Mouse (Mus musculus) intestine, embryonic 15.5 days (tissue): ENCODE measurements at regions not wholly inside any gene's neighbourhood (a gene's known extent, or its start where the extent isn't known, plus 50 kb on each side); places are given as distances from the start of the nearest gene placed in this dataset.

Source experiments
- ATAC-seq: fragments of 200-750 bp; cut with Nextera tagmentation; 2 replicates; pipeline ENCODE4 v1.8.0; 2017; ENCODE audit warnings: moderate TSS enrichment, moderate library complexity
- H3K27ac ChIP-seq: fragments of 300-500 bp; sonication (generic); 2 replicates; pipeline ENCODE4 v1.5.1; 2015; ENCODE audit warnings: mild to moderate bottlenecking, inconsistent platforms
- H3K27me3 ChIP-seq: fragments of 300-500 bp; sonication (generic); replicated peaks from 2 replicates; pipeline ENCODE4 v1.6.1; 2015; ENCODE audit warnings: inconsistent platforms
- H3K36me3 ChIP-seq: fragments of 300-500 bp; sonication (generic); 2 replicates; pipeline ENCODE4 v1.6.1; 2015; ENCODE audit warnings: inconsistent platforms
- H3K4me1 ChIP-seq: fragments of 300-500 bp; sonication (generic); replicated peaks from 2 replicates; pipeline ENCODE4 v1.6.1; 2015; ENCODE audit warnings: inconsistent platforms
- H3K4me2 ChIP-seq: fragments of 300-500 bp; sonication (generic); replicated peaks from 2 replicates; pipeline ENCODE4 v1.6.1; 2015; ENCODE audit warnings: mild to moderate bottlenecking, inconsistent platforms
- H3K4me3 ChIP-seq: fragments of 300-500 bp; sonication (generic); replicated peaks from 2 replicates; pipeline ENCODE4 v1.5.1; 2015; ENCODE audit warnings: inconsistent platforms
- H3K9ac ChIP-seq: fragments of 300-500 bp; sonication (generic); 2 replicates; pipeline ENCODE4 v1.6.1; 2015; ENCODE audit warnings: inconsistent platforms
- H3K9me3 ChIP-seq: fragments of 300-500 bp; sonication (generic); 2 replicates; pipeline ENCODE4 v1.6.1; 2016; ENCODE audit warnings: inconsistent platforms
- WGBS: fragments of 180-500 bp; shearing (Covaris S2); methylation state at CpG from one replicate; pipeline ENCODE4 v1.1.7; 2015; 5-methylcytosine and 5-hydroxymethylcytosine counted together

- Histone ChIP-seq H3K27ac (no peak overlapping the region), H3K36me3 (no peaks in the 10 kb centered on the region), H3K9ac (no peak overlapping the region), H3K27me3 (no peaks in the 10 kb centered on the region), H3K4me2 (no peak overlapping the region), H3K4me3 (no peak overlapping the region), H3K9me3 (no peaks in the 10 kb centered on the region), H3K4me1 (no peaks in the 10 kb centered on the region)
- ATAC-seq: no peak
- WGBS: 75% methylated on average over 6 of the region's 6 CpGs
Observed at GRCm38 (mm10) chr8:10708509-10708908, 299.7 kb downstream of the Irs2 start.

DNA sequence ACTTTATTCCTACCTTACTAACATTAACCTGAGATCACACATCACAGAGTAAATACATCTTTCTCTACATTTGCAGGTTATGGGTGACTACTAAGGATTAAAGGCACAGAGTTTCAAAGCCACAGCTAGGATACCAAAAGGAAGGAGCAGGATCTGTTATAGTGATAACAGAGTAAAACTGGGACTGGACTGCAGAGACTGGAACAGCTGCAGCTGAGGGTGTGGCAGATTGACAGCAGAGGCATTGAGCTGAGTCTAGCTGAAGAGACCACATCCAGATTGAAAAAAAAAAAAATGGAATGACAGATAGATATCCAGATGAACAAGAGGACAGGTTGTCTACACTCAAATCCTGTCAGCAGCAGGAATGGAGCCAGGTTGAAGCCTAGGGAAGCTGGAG is 301.1 kb downstream of the Irs2 start:
- Histone ChIP-seq H3K4me2 (no peak overlapping the region), H3K4me3 (no peak overlapping the region), H3K27me3 (no peaks in the 10 kb centered on the region), H3K36me3 (no peaks in the 10 kb centered on the region), H3K9me3 (no peaks in the 10 kb centered on the region), H3K9ac (no peak overlapping the region), H3K4me1 (no peaks in the 10 kb centered on the region), H3K27ac (no peak overlapping the region)
- ATAC-seq: no peak

GRCm38 (mm10) chr8:10705909-10706308 is 302.3 kb downstream of the Irs2 start:
- H3K9me3 ChIP-seq: no peaks in the 10 kb centered on the region
- ATAC-seq: no peak
- H3K36me3 ChIP-seq: no peaks in the 10 kb centered on the region
- 61% methylated on average over 7 of the region's 7 CpGs for WGBS
- H3K27ac ChIP-seq: no peak overlapping the region
- no peak overlapping the region for H3K9ac ChIP-seq
- H3K4me1 ChIP-seq: no peaks in the 10 kb centered on the region
- H3K27me3 ChIP-seq: no peaks in the 10 kb centered on the region
- H3K4me3 ChIP-seq: no peak overlapping the region
- no peak overlapping the region for H3K4me2 ChIP-seq

DNA sequence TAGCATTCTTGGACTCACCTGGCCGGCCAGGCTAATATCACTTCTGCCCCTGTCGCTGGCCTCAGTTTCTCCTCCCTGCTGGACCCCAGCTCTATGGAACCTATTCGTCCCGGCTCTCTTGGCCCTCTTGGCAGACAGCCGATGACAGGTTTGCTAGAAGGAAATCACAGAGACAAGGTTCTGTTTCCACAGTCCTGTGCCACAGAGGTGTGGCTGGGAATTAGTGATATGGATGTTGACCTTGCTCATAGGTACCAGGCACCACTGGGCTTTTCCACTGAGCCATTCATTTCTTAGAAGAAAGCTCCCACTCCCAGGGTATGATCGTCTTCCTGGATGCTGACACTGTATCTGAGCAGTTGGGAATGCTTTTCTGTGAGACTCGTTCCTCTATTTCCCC is 305.5 kb downstream of the Irs2 start:
- Histone ChIP-seq H3K27me3 (no peaks in the 10 kb centered on the region), H3K9me3 (no peaks in the 10 kb centered on the region), H3K4me3 (no peak overlapping the region), H3K9ac (no peak overlapping the region), H3K4me1 (no peaks in the 10 kb centered on the region), H3K36me3 (no peaks in the 10 kb centered on the region), H3K4me2 (no peak overlapping the region), H3K27ac (no peak overlapping the region)
- ATAC-seq: no peak
- 87% methylated on average over 7 of the region's 7 CpGs for WGBS

DNA sequence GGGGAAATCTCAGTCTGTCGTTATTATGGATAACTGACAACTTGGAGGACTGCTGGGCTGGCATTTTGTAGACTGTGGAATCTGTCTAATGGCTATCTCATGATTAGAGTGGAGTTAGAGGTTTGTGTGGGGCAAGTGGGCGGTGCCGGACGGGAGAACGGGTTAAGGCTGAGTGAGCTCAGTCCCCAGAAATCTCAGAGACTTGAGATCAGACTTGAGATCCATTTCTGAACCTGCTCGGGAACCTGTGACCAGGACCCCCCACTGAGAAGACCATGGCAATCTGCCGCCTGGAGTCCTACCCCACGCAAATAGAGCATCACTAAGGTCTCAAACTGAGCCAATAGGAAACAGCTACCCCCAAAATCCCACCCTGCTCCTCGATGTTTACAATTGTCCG is 306.0 kb downstream of the Irs2 start:
- no peak overlapping the region for H3K4me3 ChIP-seq
- no peak for ATAC-seq
- 80% methylated on average over 10 of the region's 10 CpGs for WGBS
- H3K36me3 ChIP-seq: no peaks in the 10 kb centered on the region
- H3K4me1 ChIP-seq: no peaks in the 10 kb centered on the region
- no peaks in the 10 kb centered on the region for H3K27me3 ChIP-seq
- H3K4me2 ChIP-seq: no peak overlapping the region
- no peak overlapping the region for H3K9ac ChIP-seq
- H3K9me3 ChIP-seq: no peaks in the 10 kb centered on the region
- H3K27ac ChIP-seq: no peak overlapping the region

GRCm38 (mm10) chr8:10701648-10702061 is 306.6 kb downstream of the Irs2 start:
- no peak overlapping the region for H3K4me3 ChIP-seq
- no peaks in the 10 kb centered on the region for H3K27me3 ChIP-seq
- H3K36me3 ChIP-seq: no peaks in the 10 kb centered on the region
- no peaks in the 10 kb centered on the region for H3K9me3 ChIP-seq
- H3K27ac ChIP-seq: no peak overlapping the region
- no peak overlapping the region for H3K9ac ChIP-seq
- no peak for ATAC-seq
- 74% methylated on average over 4 of the region's 4 CpGs for whole genome bisulfite sequencing
- no peak overlapping the region for H3K4me2 ChIP-seq
- no peaks in the 10 kb centered on the region for H3K4me1 ChIP-seq

DNA sequence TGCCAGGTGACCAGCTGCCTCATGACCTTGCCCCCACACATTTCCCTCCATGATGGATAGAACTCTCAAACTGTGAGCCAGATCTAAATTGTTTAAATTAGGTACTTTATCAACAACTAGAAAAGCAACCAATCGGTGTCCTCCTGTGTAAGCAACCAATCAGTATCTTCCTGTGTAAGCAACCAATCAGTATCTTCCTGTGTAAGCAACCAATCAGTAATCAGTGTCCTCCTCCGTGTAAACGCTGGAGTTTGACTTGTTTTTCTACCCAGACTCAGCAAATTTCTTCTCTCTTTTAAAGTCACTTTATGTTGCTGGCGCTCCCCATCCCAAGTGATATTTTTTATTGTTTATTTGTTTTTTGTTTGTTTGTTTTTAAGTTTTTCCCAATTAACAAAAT is 307.0 kb downstream of the Irs2 start:
- Histone ChIP-seq H3K4me2 (no peak overlapping the region), H3K4me3 (no peak overlapping the region), H3K36me3 (no peaks in the 10 kb centered on the region), H3K9me3 (no peaks in the 10 kb centered on the region), H3K9ac (no peak overlapping the region), H3K4me1 (no peaks in the 10 kb centered on the region), H3K27me3 (no peaks in the 10 kb centered on the region), H3K27ac (no peak overlapping the region)
- 77% methylated on average over 4 of the region's 4 CpGs for WGBS
- no peak for ATAC-seq

DNA sequence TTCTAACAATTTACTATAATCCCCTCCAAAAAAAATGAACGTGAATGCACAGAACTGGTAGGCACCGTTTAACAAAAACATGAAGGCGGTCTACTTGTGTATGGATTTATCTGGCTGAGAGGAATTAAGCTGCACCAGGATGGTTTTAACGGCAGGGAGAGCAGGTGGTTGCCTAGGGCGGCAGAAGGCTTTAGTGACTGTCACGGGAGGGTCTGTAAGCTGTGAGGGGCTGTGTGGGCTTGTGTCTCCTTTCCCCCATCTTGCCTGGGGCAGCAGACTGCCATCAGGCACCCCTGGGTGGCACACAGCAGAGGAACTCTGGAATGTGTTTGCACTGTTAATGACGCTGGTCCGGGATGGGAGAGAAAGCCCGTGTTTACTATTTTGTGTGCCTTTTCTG is 308.6 kb downstream of the Irs2 start:
- Histone ChIP-seq H3K27me3 (no peaks in the 10 kb centered on the region), H3K36me3 (no peaks in the 10 kb centered on the region), H3K9me3 (no peaks in the 10 kb centered on the region), H3K4me3 (no peak overlapping the region), H3K27ac (no peak overlapping the region), H3K4me2 (no peak overlapping the region), H3K4me1 (no peaks in the 10 kb centered on the region), H3K9ac (no peak overlapping the region)
- 72% methylated on average over 9 of the region's 9 CpGs for WGBS
- ATAC-seq: no peak

DNA sequence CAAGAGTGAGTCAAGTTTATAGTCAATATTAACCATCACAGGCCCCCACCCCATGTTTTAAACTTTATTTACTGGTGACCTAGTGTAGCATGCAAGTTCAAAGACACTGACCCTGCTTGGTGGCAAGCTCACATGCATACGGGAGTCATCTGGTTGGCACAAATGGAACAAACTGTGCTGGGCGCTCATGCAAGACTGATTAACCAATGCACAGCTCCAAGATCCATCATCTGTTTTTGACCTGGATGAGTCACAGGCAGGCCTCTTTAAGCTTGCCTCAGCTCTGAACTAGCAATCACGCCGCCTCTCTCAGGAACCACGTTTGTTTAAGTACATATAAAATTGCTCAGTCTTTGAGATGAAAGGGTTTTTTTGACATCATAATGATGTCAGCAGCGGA is 313.1 kb downstream of the Irs2 start:
- no peaks in the 10 kb centered on the region for H3K36me3 ChIP-seq
- ATAC-seq: no peak
- no peak overlapping the region for H3K9ac ChIP-seq
- H3K4me2 ChIP-seq: no peak overlapping the region
- no peak overlapping the region for H3K27ac ChIP-seq
- no peak overlapping the region for H3K4me3 ChIP-seq
- H3K9me3 ChIP-seq: no peaks in the 10 kb centered on the region
- 77% methylated on average over 6 of the region's 6 CpGs for WGBS
- H3K27me3 ChIP-seq: no peaks in the 10 kb centered on the region
- H3K4me1 ChIP-seq: no peaks in the 10 kb centered on the region

DNA sequence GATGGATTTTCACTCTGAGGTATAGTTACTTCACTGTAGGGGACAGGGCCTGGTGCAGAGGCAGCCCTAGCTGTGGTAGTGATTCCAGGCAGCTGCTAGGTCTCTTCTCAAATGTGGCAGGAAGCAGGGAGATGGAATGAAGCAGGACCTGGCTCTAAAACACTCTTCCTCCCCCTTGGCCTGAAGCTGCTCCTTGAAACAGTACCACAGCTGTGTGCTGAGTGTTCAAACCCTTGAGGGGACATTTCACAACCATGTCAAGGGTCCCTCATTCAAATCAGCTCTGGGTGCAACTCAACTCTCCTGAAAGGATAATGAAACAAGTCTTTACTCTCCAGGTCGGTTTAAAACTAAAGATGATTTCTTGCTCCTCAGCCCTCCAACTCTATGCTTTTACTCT is 317.6 kb downstream of the Irs2 start:
- Histone ChIP-seq H3K4me1 (peaks cover 4% of the 10 kb centered on the region; the same call in 1 of the 2 replicates), H3K36me3 (no peaks in the 10 kb centered on the region), H3K9ac (no peak overlapping the region), H3K9me3 (no peaks in the 10 kb centered on the region), H3K4me2 (no peak overlapping the region), H3K27ac (no peak overlapping the region), H3K4me3 (no peak overlapping the region), H3K27me3 (no peaks in the 10 kb centered on the region)
- ATAC-seq: no peak
- 59% methylated on average over 1 of the region's 1 CpGs for WGBS

GRCm38 (mm10) chr8:10689881-10690280 is 318.4 kb downstream of the Irs2 start:
- 66% methylated on average over 12 of the region's 12 CpGs for WGBS
- H3K36me3 ChIP-seq: no peaks in the 10 kb centered on the region
- H3K27ac ChIP-seq: no peak overlapping the region
- ATAC-seq: no peak
- H3K4me3 ChIP-seq: no peak overlapping the region
- H3K4me2 ChIP-seq: no peak overlapping the region
- no peaks in the 10 kb centered on the region for H3K27me3 ChIP-seq
- no peaks in the 10 kb centered on the region for H3K9me3 ChIP-seq
- H3K9ac ChIP-seq: no peak overlapping the region
- peaks cover 4% of the 10 kb centered on the region; the same call in 1 of the 2 replicates for H3K4me1 ChIP-seq

DNA sequence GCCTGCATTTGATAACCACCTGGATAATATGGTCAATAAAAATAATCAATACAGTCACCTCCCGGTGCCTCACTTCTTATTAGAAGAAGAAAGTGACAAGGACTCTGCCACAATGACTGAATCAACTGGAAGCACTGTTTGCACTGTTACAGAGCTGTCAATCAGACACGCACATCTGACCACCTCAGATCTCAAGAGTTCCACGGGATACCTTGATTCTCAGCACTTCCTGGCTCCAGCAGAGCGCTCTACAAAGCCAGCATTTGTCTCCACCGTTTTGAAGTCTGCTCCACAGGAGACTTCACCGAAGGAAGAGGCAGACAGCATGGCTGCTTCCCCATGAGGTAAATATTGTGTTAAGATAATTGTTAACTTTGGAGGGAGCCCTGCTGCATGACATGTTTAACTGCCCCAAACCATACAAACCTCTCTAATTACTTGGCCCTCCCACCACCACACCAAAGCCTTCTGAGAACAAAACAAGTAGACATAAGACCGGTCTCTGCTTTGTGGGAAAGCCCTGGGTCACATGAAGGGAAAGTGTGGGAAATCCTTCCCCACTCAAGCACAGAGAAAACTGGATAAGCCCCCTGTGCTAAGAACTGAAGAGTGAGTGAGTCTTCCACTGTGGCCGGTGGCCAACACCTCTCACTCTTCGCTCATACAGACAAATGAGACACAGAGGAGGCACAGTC is 320.2 kb downstream of the Irs2 start:
- 36% methylated on average over 9 of the region's 9 CpGs for WGBS
- Histone ChIP-seq H3K4me2 (no peak overlapping the region), H3K27ac (no peak overlapping the region), H3K4me1 (peaks cover 4% of the 10 kb centered on the region; the same call in 1 of the 2 replicates), H3K9ac (no peak overlapping the region), H3K4me3 (no peak overlapping the region), H3K27me3 (no peaks in the 10 kb centered on the region), H3K36me3 (no peaks in the 10 kb centered on the region), H3K9me3 (no peaks in the 10 kb centered on the region)
- no peak for ATAC-seq
